Mouse (Mus musculus) CD4-positive, CD25-positive, alpha-beta regulatory T cell, adult 2 months (primary cell): ENCODE measurements around the gene Npas2.

Experiments
- DNase-seq: peaks from one replicate; pipeline ENCODE4 v3.0.0-alpha.2; 2012; ENCODE audit warnings: low read depth, low spot score

Gene Npas2

GRCm38 (mm10) chr1:39212982-39213381, 19.5 kb downstream of the Npas2 start:
- no peak for DNase-seq

- peak; percentile 46 for DNase-seq
Observed at GRCm38 (mm10) chr1:39217584-39217983, 24.1 kb downstream of the Npas2 start.

- no peak for DNase-seq
Observed at GRCm38 (mm10) chr1:39228401-39228800, 34.9 kb downstream of the Npas2 start.

- no peak for DNase-seq
Observed at GRCm38 (mm10) chr1:39230021-39230420, 36.5 kb downstream of the Npas2 start.

- DNase-seq: peak; percentile 53
Observed at GRCm38 (mm10) chr1:39234815-39235449, 41.4 kb downstream of the Npas2 start.

- DNase-seq: no peak
Observed at GRCm38 (mm10) chr1:39237503-39238255, 44.1 kb downstream of the Npas2 start.

- no peak for DNase-seq
Observed at GRCm38 (mm10) chr1:39240860-39241584, 47.5 kb downstream of the Npas2 start.

GRCm38 (mm10) chr1:39244726-39245125, 51.2 kb downstream of the Npas2 start:
- DNase-seq: no peak

GRCm38 (mm10) chr1:39251679-39252078, 58.1 kb downstream of the Npas2 start:
- DNase-seq: no peak

- DNase-seq: peak; percentile 45
Observed at GRCm38 (mm10) chr1:39253771-39254170, 60.2 kb downstream of the Npas2 start.

GRCm38 (mm10) chr1:39256051-39256450, 62.5 kb downstream of the Npas2 start:
- DNase-seq: no peak

GRCm38 (mm10) chr1:39256513-39257330, 63.2 kb downstream of the Npas2 start:
- no peak for DNase-seq

- no peak for DNase-seq
Observed at GRCm38 (mm10) chr1:39257331-39257594, 63.7 kb downstream of the Npas2 start.

- no peak for DNase-seq
Observed at GRCm38 (mm10) chr1:39259668-39260067, 66.1 kb downstream of the Npas2 start.

- no peak for DNase-seq
Observed at GRCm38 (mm10) chr1:39260183-39260978, 66.8 kb downstream of the Npas2 start.

GRCm38 (mm10) chr1:39266843-39267512, 73.4 kb downstream of the Npas2 start:
- DNase-seq: no peak

GRCm38 (mm10) chr1:39272976-39273375, 79.4 kb downstream of the Npas2 start:
- DNase-seq: no peak

- DNase-seq: no peak
Observed at GRCm38 (mm10) chr1:39280391-39280790, 86.9 kb downstream of the Npas2 start.

- DNase-seq: peak; percentile 79
Observed at GRCm38 (mm10) chr1:39280989-39281875, 87.7 kb downstream of the Npas2 start.

GRCm38 (mm10) chr1:39281888-39282287, 88.4 kb downstream of the Npas2 start:
- DNase-seq: peak; percentile 43
